Mouse (Mus musculus) forebrain, embryonic 16.5 days (tissue): Measurements from ENCODE around the gene Rab5c. TPM values are rescaled to one million over a fixed set of nuclear protein-coding genes. Genes with fewer than 3 reads are reported as not detected.

Source experiments
- ATAC-seq: fragments of 200-750 bp; cut with Nextera tagmentation; 2 replicates; pipeline ENCODE4 v1.8.0; 2017; ENCODE audit warnings: mild to moderate bottlenecking, moderate library complexity
- H3K27ac ChIP-seq: fragments of 300-500 bp; sonication (generic); 2 replicates; pipeline ENCODE4 v1.5.1; 2014; ENCODE audit warnings: low read length, control low read depth
- H3K27me3 ChIP-seq: fragments of 300-500 bp; sonication (generic); replicated peaks from 2 replicates; pipeline ENCODE4 v1.6.1; 2014; ENCODE audit warnings: low read length; ENCODE audit not compliant: control insufficient read depth, insufficient read depth
- H3K36me3 ChIP-seq: fragments of 300-500 bp; sonication (generic); 2 replicates; pipeline ENCODE4 v1.6.1; 2014; ENCODE audit not compliant: control insufficient read depth, insufficient read depth
- H3K4me1 ChIP-seq: fragments of 300-500 bp; sonication (generic); replicated peaks from 2 replicates; pipeline ENCODE4 v1.6.1; 2014; ENCODE audit warnings: low read length; ENCODE audit not compliant: control insufficient read depth, insufficient read depth
- H3K4me2 ChIP-seq: fragments of 300-500 bp; sonication (generic); 2 replicates; pipeline ENCODE4 v1.6.1; 2014; ENCODE audit warnings: mild to moderate bottlenecking, low read length, control low read depth
- H3K4me3 ChIP-seq: fragments of 300-500 bp; sonication (generic); replicated peaks from 2 replicates; pipeline ENCODE4 v1.5.1; 2014; ENCODE audit warnings: mild to moderate bottlenecking, low read length, control low read depth
- H3K9ac ChIP-seq: fragments of 300-500 bp; sonication (generic); replicated peaks from 2 replicates; pipeline ENCODE4 v1.6.1; 2014; ENCODE audit warnings: low read depth, low read length, control low read depth
- H3K9me3 ChIP-seq: fragments of 300-500 bp; sonication (generic); 2 replicates; pipeline ENCODE4 v1.6.1; 2016; ENCODE audit warnings: low read length; ENCODE audit not compliant: control insufficient read depth
- WGBS: fragments of 180-500 bp; shearing (Covaris S2); extraction: QIAGEN DNeasy Blood & Tissue Kit; methylation state at CpG from one replicate; pipeline ENCODE4 v1.1.7; 2014; 5-methylcytosine and 5-hydroxymethylcytosine counted together
- polyA plus RNA-seq: library from polyadenylated mRNA; unstranded; fragments of >200 nt; fragmentation: Nextera tagmentation; extraction: Ambion mirVana; gene quantifications from 2 replicates; pipeline ENCODE4 v1.2.1, GENCODE M21; 2015

Gene Rab5c
- polyA plus RNA-seq, 1 experiment from 2014 or later = 38.9 TPM

DNA sequence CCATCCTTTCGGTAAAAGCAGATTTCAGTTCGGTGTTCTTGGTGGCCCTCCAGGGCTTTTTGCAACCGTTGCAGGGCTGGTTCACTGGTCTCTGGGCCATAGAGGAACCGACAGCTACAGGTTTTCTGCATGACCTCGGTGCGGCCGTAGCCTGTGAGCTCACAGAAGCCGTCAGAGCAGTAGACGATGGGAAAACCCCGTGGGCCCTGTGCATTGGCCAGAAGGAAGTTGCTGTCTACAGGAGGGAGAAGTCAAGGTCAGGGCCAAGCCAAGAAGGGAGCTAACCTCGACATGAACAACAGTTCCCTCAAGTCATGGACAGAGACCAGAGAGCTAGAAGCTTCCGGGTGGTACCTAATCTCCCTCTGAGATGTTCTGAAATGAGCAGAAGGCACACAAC lies 19.6 kb upstream of the Rab5c start:
- Histone ChIP-seq H3K27ac (no peak overlapping the region), H3K9me3 (no peaks in the 10 kb centered on the region), H3K4me3 (no peak overlapping the region), H3K27me3 (no peaks in the 10 kb centered on the region; the same call in 1 of the 2 replicates), H3K9ac (no peak overlapping the region), H3K4me2 (no peak overlapping the region), H3K36me3 (no peaks in the 10 kb centered on the region), H3K4me1 (peaks cover 21% of the 10 kb centered on the region)
- ATAC-seq = no peak
- 92% methylated on average over 12 of the region's 12 CpGs for WGBS

DNA sequence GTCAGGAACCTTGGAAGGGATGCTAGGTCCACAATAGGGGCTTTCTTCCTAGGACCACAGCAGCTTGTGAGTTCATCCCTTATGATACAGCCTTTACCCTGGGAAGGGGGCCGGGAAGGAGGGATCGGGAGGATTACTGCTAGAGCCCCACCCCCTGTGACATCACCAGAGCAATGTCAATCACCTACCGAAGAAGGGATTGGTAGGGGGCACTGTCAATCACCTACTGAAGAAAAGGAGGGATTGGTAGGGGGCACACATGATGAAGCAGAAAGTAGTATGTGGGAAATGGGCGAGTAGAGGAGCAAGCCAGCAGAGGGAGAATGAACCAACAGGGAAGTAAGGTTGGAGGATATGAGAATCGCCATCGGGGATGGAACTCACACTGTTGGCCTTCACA lies 18.5 kb upstream of the Rab5c start:
- 71% methylated on average over 6 of the region's 6 CpGs for WGBS

DNA sequence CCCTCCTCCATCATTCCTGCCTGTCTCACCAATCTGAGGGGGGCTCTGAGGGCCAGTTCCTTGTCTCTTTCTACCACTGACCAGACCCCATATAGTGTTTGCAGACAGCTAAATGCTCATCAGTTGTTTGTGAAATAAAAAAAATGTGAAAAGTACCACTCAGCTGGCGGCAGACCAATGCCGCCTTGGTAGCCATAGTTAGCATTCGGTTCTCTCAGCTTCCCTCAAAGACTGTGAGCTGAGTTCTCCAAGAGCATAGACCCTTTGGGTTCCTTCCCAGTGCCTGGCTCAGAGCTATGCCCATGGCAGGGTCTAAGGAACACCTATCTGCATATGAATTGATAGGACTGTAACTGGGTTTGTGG lies 16.7 kb upstream of the Rab5c start:
- H3K9me3 ChIP-seq = no peaks in the 10 kb centered on the region
- H3K4me3 ChIP-seq = no peak overlapping the region
- no peak for ATAC-seq
- H3K4me1 ChIP-seq = peaks cover 9% of the 10 kb centered on the region
- H3K27me3 ChIP-seq = no peaks in the 10 kb centered on the region; the same call in 1 of the 2 replicates
- H3K4me2 ChIP-seq = no peak overlapping the region
- no peak overlapping the region for H3K27ac ChIP-seq
- H3K9ac ChIP-seq = no peak overlapping the region
- WGBS = 89% methylated on average over 3 of the region's 3 CpGs
- no peaks in the 10 kb centered on the region for H3K36me3 ChIP-seq

More for the DNA sequence above, 18.5 kb upstream of the Rab5c start:
- ATAC-seq = no peak
- Histone ChIP-seq H3K36me3 (no peaks in the 10 kb centered on the region), H3K4me1 (peaks cover 16% of the 10 kb centered on the region), H3K4me2 (no peak overlapping the region), H3K9me3 (no peaks in the 10 kb centered on the region), H3K9ac (no peak overlapping the region), H3K27ac (no peak overlapping the region), H3K4me3 (no peak overlapping the region), H3K27me3 (no peaks in the 10 kb centered on the region; the same call in 1 of the 2 replicates)

DNA sequence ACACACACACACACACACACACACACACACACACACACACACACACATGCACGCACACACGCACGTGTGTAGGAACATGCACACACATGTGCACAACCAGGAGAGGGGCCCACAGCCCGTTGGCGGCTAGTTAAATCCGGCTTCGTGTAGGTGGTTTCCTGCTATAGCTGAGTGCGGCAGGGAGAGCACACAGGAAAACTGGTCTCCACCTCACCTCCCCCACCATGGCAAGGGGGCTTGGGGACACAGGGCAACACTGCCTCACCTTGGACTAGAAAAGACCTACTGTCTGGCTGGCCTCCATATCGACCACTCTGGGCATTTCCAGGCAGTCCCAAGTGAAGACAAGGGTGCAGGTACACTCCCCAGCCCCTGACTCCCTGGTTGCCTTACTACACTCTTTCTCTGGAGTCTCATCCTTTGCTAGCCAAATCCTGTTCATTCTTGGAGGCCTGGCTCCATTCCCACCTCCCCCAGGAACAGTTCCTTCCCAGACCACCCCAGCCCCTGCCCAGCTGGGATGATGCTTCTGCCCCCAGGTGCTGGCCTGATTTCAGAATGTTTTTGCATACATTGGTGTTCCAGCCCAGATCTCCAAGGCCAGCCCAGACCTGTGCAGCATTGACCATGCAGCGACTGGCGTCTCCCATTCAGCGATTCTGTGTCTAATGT lies 16.1 kb upstream of the Rab5c start:
- H3K9ac ChIP-seq = no peak overlapping the region
- no peak overlapping the region for H3K4me3 ChIP-seq
- H3K36me3 ChIP-seq = no peaks in the 10 kb centered on the region
- WGBS = 90% methylated on average over 12 of the region's 12 CpGs
- H3K27me3 ChIP-seq = no peaks in the 10 kb centered on the region; the same call in 1 of the 2 replicates
- no peak overlapping the region for H3K4me2 ChIP-seq
- no peak for ATAC-seq
- H3K9me3 ChIP-seq = no peaks in the 10 kb centered on the region
- H3K27ac ChIP-seq = no peak overlapping the region
- peaks cover 5% of the 10 kb centered on the region; the same call in 1 of the 2 replicates for H3K4me1 ChIP-seq

DNA sequence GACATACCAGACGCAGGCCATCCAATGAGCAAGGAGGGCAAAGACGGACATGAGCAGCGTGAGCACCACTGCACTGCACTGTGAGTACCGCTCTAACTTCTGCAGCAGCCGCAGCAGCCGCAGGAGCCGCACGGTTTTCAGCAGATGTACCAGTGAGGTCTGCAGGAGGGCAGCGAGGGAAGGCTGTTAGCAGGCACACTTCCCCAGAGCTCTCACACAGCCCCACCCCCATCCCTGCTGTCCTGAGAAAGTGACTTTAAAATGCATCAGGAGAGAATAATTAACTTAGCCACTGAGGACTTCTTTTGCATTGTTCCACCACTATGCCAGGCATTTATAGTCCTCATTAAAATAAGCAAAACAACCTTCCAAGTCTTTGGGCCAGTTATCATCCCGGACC lies 14.3 kb upstream of the Rab5c start:
- Histone ChIP-seq H3K9me3 (no peaks in the 10 kb centered on the region), H3K9ac (no peak overlapping the region), H3K4me2 (no peak overlapping the region), H3K4me3 (no peak overlapping the region), H3K36me3 (no peaks in the 10 kb centered on the region), H3K27me3 (no peaks in the 10 kb centered on the region; the same call in 1 of the 2 replicates), H3K27ac (no peak overlapping the region), H3K4me1 (no peaks in the 10 kb centered on the region)
- 38% methylated on average over 10 of the region's 10 CpGs for WGBS
- no peak for ATAC-seq

DNA sequence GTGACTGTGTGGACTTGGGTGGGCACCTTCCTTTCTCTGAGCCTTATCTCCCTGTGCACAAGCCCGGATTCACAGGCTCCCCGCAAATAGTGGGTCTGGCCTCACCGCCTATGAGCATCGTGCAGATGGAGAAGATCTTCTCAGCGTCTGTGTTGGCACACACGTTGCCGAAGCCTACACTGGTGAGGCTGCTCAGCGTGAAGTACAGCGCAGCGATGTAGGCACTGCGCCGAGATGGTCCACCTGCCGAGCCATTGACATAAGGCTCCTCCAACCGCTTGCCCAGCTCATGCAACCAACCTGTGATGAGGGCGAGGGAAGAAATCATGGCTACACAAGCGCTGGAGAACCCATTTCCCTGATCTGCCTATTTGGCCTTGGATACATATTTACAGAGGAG lies 12.1 kb upstream of the Rab5c start:
- Histone ChIP-seq H3K4me3 (no peak overlapping the region), H3K27ac (no peak overlapping the region), H3K27me3 (no peaks in the 10 kb centered on the region; the same call in 1 of the 2 replicates), H3K36me3 (no peaks in the 10 kb centered on the region), H3K4me2 (no peak overlapping the region), H3K9ac (no peak overlapping the region), H3K9me3 (no peaks in the 10 kb centered on the region), H3K4me1 (no peaks in the 10 kb centered on the region)
- ATAC-seq = no peak
- WGBS = 94% methylated on average over 16 of the region's 16 CpGs

DNA sequence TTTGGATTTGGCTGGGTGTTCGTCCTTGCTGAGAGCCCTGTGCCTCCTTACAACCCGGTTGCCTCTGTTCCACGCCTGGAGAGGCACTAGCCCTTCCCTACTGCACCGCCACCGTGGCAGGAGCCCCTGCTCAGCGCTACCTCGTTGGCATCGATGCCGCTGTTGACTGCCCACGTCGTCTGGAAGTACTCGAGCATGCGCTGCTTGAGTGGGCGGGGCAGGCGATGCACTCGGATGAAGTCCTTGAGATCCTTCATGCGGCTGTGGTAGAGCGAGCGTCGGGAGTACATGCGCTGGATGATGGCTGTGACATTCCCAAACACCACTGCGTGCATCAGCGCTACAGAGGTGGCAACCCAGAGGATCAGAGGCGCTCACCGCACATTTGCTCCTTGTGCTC lies 11.5 kb upstream of the Rab5c start:
- Histone ChIP-seq H3K4me3 (no peak overlapping the region), H3K27ac (no peak overlapping the region), H3K9ac (no peak overlapping the region), H3K9me3 (no peaks in the 10 kb centered on the region), H3K27me3 (no peaks in the 10 kb centered on the region; the same call in 1 of the 2 replicates), H3K36me3 (no peaks in the 10 kb centered on the region), H3K4me1 (no peaks in the 10 kb centered on the region), H3K4me2 (no peak overlapping the region)
- no peak for ATAC-seq
- WGBS = 54% methylated on average over 25 of the region's 25 CpGs

DNA sequence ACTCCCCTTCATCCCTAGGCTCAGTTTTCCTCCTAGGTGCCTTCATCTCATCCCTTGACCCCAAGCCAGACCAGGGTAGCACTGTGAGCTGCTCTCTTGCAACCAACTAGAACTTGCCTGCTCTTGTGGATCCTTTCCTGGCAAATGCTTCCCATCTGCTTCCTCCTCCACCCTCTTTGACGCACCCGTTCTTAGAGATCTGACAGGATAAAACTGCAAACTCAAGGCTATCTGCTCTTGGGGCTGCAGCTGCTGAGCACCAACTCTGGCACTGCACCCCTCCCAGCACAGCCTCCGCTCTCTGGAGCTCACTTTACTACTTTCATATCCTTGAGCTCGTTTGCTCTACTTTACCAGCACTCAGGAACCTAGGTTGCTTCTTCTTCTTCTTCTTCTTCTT lies 10.6 kb upstream of the Rab5c start:
- Histone ChIP-seq H3K36me3 (no peaks in the 10 kb centered on the region), H3K4me2 (no peak overlapping the region), H3K27me3 (no peaks in the 10 kb centered on the region; the same call in 1 of the 2 replicates), H3K9me3 (no peaks in the 10 kb centered on the region), H3K4me1 (no peaks in the 10 kb centered on the region), H3K27ac (no peak overlapping the region), H3K4me3 (no peak overlapping the region), H3K9ac (no peak overlapping the region)
- 82% methylated on average over 4 of the region's 4 CpGs for WGBS
- ATAC-seq = no peak

DNA sequence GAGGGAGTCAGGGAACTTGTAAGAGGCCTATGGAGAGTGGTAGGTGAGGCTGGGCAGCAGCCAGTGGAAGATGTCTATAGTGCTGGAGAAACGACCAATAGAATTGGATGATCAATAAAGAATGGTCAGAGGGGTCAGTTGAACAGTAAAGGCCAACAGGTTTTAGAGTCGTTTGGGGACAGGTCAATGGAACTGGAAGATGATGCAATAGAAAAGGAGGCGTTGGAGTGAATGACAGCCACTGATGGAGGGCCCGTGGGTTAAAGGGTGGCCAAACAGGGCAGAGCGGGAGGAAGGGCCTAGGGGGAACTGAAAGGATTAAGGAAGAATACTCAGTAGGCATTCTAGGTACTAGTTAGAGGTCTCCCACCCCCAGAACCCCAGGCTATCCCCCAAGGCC lies 9.1 kb upstream of the Rab5c start:
- no peak overlapping the region for H3K4me3 ChIP-seq
- H3K27ac ChIP-seq = no peak overlapping the region
- 79% methylated on average over 5 of the region's 5 CpGs for WGBS
- no peaks in the 10 kb centered on the region for H3K9me3 ChIP-seq
- no peak for ATAC-seq
- H3K4me1 ChIP-seq = no peaks in the 10 kb centered on the region
- no peak overlapping the region for H3K4me2 ChIP-seq
- no peaks in the 10 kb centered on the region; the same call in 1 of the 2 replicates for H3K27me3 ChIP-seq
- no peaks in the 10 kb centered on the region for H3K36me3 ChIP-seq
- H3K9ac ChIP-seq = no peak overlapping the region

DNA sequence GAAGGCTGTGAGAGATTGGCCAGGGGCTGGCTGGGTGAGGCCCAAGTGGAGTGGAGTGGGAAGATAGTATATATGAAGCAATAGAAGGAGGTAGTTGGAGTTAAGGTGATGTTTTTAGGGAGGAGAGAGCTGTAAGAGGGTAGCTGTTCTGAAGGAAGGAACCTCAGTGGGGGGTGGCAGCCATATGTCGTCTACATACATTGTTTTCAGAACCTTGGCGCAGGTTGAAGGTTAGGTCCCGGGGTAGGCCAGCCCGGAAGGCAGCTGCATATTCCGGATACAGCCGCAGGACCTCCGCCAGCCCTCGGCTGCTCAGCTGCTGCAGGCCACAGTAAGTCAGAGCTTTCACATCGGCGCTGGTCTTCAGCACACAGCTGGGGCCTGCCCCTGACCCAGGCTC lies 8.5 kb upstream of the Rab5c start:
- no peak overlapping the region for H3K4me2 ChIP-seq
- WGBS = 79% methylated on average over 10 of the region's 10 CpGs
- H3K27ac ChIP-seq = no peak overlapping the region
- no peak overlapping the region for H3K9ac ChIP-seq
- no peaks in the 10 kb centered on the region for H3K9me3 ChIP-seq
- H3K4me3 ChIP-seq = no peak overlapping the region
- no peaks in the 10 kb centered on the region for H3K36me3 ChIP-seq
- no peaks in the 10 kb centered on the region; the same call in 1 of the 2 replicates for H3K27me3 ChIP-seq
- no peak for ATAC-seq
- no peaks in the 10 kb centered on the region for H3K4me1 ChIP-seq
